Mouse (Mus musculus) cerebellum, adult 8-10 months (tissue): ENCODE measurements around the gene Dld.

Experiments
- DNase-seq: peaks from one replicate; pipeline ENCODE4 v3.0.0; 2022

Gene Dld

DNA sequence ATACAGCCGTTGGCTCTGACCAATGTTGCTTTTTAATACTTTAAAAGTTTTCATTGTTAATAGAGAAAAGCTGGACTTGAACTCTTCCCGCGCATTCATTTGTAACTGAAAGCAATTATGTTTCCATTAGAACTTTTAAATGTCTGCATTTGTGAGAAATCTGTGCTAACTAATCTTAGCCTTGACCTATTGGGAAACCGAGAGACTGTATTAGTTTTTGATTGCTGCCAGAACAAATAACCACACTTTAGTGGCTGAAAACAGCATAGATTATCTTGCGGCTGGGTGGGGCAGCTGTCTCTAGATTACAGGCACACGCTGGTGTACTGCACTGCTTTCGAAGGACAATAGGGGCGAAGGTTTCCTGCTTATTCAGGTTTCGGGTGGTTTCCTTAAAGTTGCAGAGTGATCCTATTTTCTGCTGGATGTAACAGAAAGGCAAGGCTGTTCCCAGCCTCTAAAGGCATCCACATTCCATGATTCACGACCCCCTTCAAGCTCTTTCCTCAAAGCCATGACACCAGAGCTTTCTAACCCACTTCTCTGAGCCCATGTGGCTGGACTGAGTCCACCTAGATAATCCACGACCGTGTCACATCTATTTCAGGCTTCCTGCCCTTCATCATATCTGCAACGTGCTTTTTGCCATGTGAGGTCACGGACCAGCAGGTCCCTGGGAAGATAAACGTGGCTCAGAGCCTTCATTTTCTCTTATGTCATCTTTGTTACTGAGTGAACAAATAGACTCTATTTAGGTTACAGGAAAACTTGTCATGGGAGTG is 57.7 kb downstream of the Dld start:
- no peak for DNase-seq

DNA sequence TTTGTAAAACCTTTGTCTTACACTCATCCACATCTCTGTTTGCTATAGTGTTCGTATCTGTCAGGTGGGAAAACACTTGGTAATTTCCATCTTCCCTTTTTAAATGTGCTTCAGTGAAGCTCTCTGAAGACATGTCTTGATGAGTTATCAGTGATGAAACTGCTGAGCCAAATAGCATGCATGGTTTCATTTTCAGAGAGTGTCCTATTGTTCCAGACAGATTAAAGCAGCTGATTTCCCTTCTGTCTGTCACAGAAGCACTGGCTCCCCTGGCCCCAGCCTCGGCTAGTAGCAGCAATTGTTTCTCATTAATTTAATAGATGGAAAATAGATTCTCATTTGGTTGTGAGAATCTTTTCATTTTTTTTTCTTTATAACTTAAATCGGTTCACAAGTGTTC is 60.3 kb downstream of the Dld start:
- DNase-seq: no peak

DNA sequence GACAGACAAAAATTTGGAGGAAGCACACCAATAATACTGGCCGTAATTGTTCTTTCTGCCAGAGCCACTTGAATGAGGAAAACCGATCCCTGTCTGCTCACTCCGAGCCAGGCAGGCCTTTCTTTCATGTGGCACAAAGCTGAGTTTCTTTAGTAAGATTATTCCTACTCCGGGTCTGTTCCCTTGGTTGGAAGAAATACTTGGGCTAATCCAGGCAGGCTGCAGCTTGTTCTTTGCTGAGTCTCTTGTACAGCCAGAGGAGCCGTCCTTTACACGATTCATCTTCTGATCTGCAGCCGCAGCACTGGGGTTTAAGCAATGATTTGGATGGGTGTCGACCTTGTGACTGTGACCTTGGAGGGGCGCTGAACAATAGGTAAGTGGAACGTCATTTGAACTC is 62.2 kb downstream of the Dld start:
- no peak for DNase-seq

- no peak for DNase-seq
Observed at GRCm38 (mm10) chr12:31283617-31284136, 67.6 kb downstream of the Dld start.

DNA sequence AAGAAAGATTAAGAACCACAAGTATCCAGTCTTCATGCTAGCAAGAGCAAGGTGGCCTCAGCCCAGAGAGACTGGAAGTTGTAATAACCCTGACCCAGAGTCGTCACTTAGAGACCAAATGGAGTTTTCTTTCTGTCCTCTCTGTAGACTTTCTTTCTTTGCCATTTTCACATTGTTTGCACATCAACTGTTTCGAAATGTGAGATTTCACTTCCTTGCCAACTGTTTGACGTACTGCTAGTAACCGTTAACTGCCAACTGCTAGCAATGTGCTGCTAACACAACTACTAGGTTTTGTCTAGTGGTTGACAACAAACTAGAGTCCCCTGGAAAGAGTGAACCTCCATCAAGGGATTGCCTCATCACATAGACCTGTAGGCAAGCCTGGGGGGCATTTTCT is 68.1 kb downstream of the Dld start:
- DNase-seq: no peak

DNA sequence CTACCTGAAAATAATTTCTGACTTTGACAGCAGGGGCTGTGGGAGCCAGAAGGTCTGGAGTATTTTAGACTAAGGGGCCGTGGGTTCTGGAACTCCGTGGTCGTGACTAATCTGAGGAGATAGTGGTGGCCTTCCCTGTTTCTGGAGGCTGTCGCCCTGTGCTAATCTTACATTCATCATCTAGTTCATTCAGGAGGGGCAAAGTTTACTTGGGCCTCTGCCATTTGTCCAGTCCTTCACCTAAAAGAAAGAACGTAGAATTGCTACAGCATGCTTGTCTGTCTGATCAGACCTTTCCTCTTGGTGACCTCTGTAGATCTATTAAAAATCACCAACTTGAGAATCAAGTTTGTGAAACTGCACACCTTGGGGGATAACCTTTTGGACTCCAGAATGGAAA is 69.0 kb downstream of the Dld start:
- DNase-seq: no peak
